Mouse (Mus musculus): Measurements from ENCODE around the gene Dynlt1f.
"Not testable (repeated sequence)": the region's sequence is repeated elsewhere in the genome, so short reads cannot be mapped to it uniquely, and the experiment has no call there.

DNA sequence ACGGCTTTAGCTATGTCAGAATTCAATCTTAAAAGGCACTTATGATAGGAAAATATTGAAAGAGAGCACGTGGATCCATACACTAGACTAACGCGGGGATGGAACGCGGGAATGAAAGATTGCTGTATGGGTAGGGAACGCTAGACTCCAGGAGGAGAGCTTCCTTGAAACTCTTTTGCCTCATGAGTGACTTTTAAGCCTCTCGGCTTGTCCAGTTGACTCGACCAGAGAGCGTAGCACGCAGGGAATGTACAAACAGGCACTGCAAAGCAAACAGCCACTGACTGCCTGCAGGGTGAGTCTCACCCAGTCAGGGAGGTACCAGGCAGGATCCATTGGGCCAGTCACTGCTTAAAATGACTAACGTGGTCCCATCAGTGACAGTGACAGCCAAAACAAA lies 33.7 kb downstream of the Dynlt1f start:
- not testable (repeated sequence) for TF ChIP-seq GATA1 (IDR thresholded peaks at IDR 0.05; ENCODE audit: borderline replicate concordance, low read length); FLI1 (IDR thresholded peaks at IDR 0.05; ENCODE audit: low read length)
